Mouse (Mus musculus): ENCODE results near the gene Gm5150.
"Not testable (repeated sequence)": the region's sequence is repeated elsewhere in the genome, so short reads cannot be mapped to it uniquely, and the experiment has no call there.

The Gm5150 gene

DNA sequence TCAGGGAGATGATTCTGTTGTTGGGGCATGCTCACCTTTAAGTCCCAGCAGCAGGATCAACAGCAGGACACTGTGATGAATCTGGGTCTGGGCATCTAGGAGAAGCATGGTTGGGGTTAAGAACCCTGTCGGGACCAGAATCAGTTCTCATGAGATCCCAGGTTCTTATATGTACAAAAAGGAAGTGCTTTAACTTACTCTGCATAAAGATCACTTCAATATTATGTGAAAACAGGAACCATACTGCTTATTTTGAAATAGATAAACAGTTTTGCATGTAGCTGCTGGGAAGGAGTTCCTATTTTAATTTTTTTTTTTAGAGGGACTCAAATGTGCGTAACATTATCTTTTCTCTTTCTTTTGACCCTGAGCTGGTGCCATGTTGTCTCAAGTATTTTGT lies at the start of gene Gm5150:
Gene Gm5150, minus strand, starts transcription at position 223 of the 400 bp plus-strand sequence.
- in situ Hi-C loops (cut with MboI; ENCODE audit: low sequenced_read_pairs) = no loop called here

GRCm38 (mm10) chr3:16051736-16052135 lies 45.5 kb upstream of the Gm5150 start:
- in situ Hi-C loops (cut with MboI; ENCODE audit: low sequenced_read_pairs) = not testable (repeated sequence)

DNA sequence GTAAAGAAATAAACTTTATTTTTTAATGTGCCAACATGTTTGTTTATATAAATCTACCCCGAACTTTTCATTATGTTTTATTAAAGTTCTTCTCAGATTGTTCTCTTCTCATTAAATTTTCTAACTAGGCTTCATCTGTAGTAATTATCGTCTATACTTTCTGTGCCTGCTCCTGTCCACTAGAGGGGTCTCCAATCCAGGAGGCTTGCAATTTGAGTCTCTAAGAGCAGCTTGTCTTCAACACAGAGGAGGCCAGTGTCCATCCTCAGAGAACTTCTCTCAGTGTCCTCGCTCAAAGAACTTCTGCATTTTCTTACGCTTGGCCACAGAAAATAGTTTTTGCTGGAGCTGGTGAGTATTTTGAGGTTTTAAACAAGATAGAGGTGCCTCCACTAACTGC lies 41.1 kb upstream of the Gm5150 start:
- in situ Hi-C loops (cut with MboI; ENCODE audit: low sequenced_read_pairs) = loop anchor here (5.0 to 25.0 kb wide), 2 partner anchors 40 to 785 kb away; no protein-coding TSS in a partner anchor

DNA sequence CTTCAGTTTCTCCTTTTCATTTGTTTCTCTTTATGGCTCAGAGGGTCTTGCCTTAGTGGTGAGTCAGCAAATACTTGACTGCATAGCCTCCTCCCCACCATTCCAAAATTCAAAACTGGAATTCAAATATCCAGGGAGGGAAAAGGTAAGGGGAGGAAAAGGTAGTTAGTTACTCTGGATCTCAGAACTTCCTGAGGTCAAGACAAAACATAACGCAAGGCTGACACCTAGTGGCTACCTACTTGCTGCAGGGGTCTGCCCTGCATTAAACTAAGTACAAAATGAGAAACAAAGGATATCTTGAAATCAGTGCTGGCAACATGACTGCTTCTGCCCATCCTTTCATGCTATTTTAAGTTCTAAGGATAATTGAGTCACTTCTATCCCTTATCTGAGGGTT lies 37.1 kb upstream of the Gm5150 start:
- in situ Hi-C loops (cut with MboI; ENCODE audit: low sequenced_read_pairs) = loop anchor here (25.0 kb wide), 1 partner anchor 781 kb away; no protein-coding TSS in a partner anchor

- in situ Hi-C loops (cut with MboI; ENCODE audit: low sequenced_read_pairs) = loop anchor here (25.0 kb wide), 1 partner anchor 763 kb away; no protein-coding TSS in a partner anchor
Measured at GRCm38 (mm10) chr3:16024988-16025387, 18.8 kb upstream of the Gm5150 start.

GRCm38 (mm10) chr3:16022214-16022613 lies 16.0 kb upstream of the Gm5150 start:
- in situ Hi-C loops (cut with MboI; ENCODE audit: low sequenced_read_pairs) = no loop called here

GRCm38 (mm10) chr3:16014456-16014855 lies 8.2 kb upstream of the Gm5150 start:
- in situ Hi-C loops (cut with MboI; ENCODE audit: low sequenced_read_pairs) = not testable (repeated sequence)

- in situ Hi-C loops (cut with MboI; ENCODE audit: low sequenced_read_pairs) = no loop called here
Measured at GRCm38 (mm10) chr3:16007827-16008226, 1.6 kb upstream of the Gm5150 start.

DNA sequence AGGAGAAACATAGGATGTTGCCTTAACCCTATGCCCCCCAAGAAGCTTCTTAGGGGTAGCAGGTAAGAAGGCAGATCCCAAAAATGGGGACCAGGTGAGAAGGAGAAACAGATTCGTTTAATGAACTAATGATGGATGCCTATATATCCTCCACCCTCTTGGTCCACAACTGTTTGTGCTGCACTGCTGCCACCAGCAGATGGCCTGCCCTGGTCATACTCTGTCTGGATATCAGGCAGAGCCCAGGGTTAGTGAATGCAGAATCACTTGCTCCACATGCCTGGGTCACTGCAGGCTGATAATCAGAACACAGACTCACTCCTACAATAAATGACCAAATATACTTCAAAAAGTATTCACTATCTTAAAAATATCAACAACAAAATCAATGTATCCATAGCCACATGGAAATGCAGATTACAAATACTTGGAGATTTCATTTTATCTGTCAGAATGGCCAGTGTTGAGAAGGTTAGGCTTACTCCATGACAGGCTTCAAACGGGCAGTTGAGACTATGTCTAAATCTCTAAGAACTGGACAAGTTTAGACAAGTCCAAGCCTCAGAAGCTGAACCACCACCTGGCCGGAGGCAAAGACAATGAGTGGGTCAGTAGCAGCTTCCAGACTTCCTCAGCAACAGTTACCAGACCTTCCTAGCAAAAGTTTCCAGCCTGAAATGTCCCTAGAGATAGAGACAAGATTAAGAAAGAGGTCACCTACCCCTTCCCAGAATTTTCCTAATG lies 2.2 kb downstream of the Gm5150 start:
- in situ Hi-C loops (cut with MboI; ENCODE audit: low sequenced_read_pairs) = no loop called here

DNA sequence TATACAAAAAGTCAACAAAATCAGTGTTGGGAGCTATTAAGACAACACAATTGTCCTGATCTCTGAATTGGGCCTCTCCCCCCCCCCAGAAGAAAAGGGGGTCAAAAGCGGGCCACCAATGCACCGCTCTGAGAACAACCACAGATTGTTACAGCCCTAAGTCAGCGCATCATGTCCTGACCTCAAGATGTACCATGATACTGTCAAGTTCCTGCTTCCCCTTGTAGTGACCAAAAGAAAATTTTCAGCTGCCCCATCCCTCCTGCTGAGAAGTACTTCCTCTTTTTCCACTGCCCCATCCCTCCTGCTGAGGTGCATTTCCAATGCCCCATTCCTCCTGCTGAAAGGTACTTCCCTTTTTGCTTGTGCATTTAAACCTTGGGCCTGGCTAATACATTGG lies 6.8 kb downstream of the Gm5150 start:
- in situ Hi-C loops (cut with MboI; ENCODE audit: low sequenced_read_pairs) = not testable (repeated sequence)

GRCm38 (mm10) chr3:15982216-15982615 lies 24.0 kb downstream of the Gm5150 start:
- in situ Hi-C loops (cut with MboI; ENCODE audit: low sequenced_read_pairs) = no loop called here

GRCm38 (mm10) chr3:15956921-15957320 lies 49.3 kb downstream of the Gm5150 start:
- in situ Hi-C loops (cut with MboI; ENCODE audit: low sequenced_read_pairs) = no loop called here

Data from CH12F3 (cell line).